8 mouse cellular contexts compared by ENCODE assay signal in the genomic region with DNA sequence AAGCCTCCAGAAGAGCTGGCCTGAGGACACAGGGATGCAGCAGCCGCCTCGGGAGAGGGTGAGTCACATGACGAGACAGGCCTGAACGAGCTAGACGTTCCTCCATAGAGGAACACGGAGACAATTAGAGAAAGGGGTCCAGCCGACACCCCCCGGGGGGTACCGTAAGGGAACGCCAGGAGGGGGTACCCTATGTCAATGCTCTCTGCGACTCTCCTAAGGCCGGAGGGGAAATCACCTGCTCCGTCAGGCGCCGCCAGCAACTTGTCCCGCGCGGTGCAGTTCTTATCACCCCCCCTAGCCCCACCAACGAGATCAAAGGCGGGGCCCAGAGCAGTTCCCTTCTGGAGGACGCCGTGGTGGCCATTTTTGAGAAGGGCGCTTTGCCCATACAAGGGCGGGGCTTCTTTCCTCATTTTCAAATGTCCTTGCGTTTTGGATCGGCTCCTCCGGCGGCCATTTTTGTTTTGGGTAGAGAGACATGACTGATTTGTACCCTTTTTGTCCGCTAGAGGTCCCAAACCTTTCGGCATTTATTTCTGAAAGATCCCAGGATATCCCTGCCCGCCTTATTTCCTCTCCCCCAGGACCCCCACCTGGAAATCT. TPM values are rescaled to one million over a fixed set of nuclear protein-coding genes. Genes with fewer than 3 reads are reported as not detected.
A peak's percentile ranks its signal among the peaks of the same experiment; 100 is the strongest.
DNase-seq lines count a peak whose midpoint lies in the region; ATAC-seq and TF ChIP-seq lines count a peak whose summit lies in the region.

Gene Cuedc2 (minus strand): TSS at position 372 of the 606 bp plus-strand sequence.

- H3K27me3 ChIP-seq in megakaryocyte, embryonic 14.5 days (replicated peaks): peaks cover 13% of the 10 kb centered on the region

- no peaks in the 10 kb centered on the region for H3K9me3 ChIP-seq in megakaryocyte, embryonic 14.5 days

- H3K27ac ChIP-seq in cortical plate, adult 2 months (ENCODE audit: insufficient read depth, low read length): peak within 1 kb of the TSS; percentile 43

- peak; percentile 95 to 96 for DNase-seq in gastrocnemius, adult 8-10 months (ENCODE audit: low spot score in 2 of 2)
- peak; percentile 96 for DNase-seq in hindlimb bud, embryonic 11.5 days (ENCODE audit: extremely low spot score, low read depth, low spot score)
- DNase-seq in left cerebral cortex, adult 8-10 months (ENCODE audit: low spot score in 2 of 2): peak; percentile 95 to 100
- DNase-seq in right cerebral cortex, postnatal 10 days (ENCODE audit: low spot score in 2 of 2): peak; percentile 98 to 99
- DNase-seq in urinary bladder, postnatal 25 days (ENCODE audit: low spot score): peak; percentile 95

- peak within 1 kb of the TSS; percentile 73 for H3K4me3 ChIP-seq in cortical plate, adult 2 months (ENCODE audit: insufficient read depth, low read length)
- peak within 1 kb of the TSS; percentile 95 for H3K4me3 ChIP-seq in megakaryocyte, embryonic 14.5 days (replicated peaks)

- peaks cover 7% of the 10 kb centered on the region for H3K36me3 ChIP-seq in megakaryocyte, embryonic 14.5 days (replicated peaks; ENCODE audit: low read length)

- peaks cover 4% of the 10 kb centered on the region for H3K4me1 ChIP-seq in cortical plate, adult 2 months (ENCODE audit: control insufficient read depth, insufficient read depth, low read length)
- H3K4me1 ChIP-seq in megakaryocyte, embryonic 14.5 days: peaks cover 46% of the 10 kb centered on the region

- no peak; the same call in 1 of the 2 replicates for TF ChIP-seq POLR2A in cortical plate, adult 2 months (IDR thresholded peaks at IDR 0.05; ENCODE audit: extremely low read depth, insufficient read depth, low read length)

- peak; percentile 44; the same call in 1 of the 2 replicates for TF ChIP-seq CTCF in cortical plate, adult 2 months (IDR thresholded peaks at IDR 0.05; ENCODE audit: extremely low read depth, insufficient read depth, low read length)

- peak; percentile 89 for ATAC-seq in activated CD4-positive, CD25-positive, alpha-beta regulatory T cell, adult 4 months

RNA-seq across cellular contexts. Expression of gene Cuedc2, which starts in this region (rescaled TPM):
- polyA plus RNA-seq in activated CD4-positive, CD25-positive, alpha-beta regulatory T cell, adult 4 months (2017; shearing (Covaris generic)): 10 to 100 TPM; 40.7 to 52.4 TPM
- 233 and 235 TPM in 2 replicates for polyA plus RNA-seq in cortical plate, adult 2 months (2012; rRNA removed)
- 10 to 100 TPM; 57.5 to 66.3 (median 64.3) TPM for total RNA-seq in gastrocnemius, adult 8-10 months (2022)
- total RNA-seq in left cerebral cortex, adult 8-10 months (2022): 100 to 1,000 TPM; 187 to 201 (median 192) TPM
- 39.1 and 126 TPM in 2 replicates for polyA plus RNA-seq in megakaryocyte, embryonic 14.5 days (2012; ENCODE audit: insufficient read depth, low replicate concordance)

Comparison
In these comparisons a context has a peak if more than half of its experiments do, and no peak if none do; other contexts are left out.
1. Peak in every context shown above with its lines: DNase-seq, ATAC-seq, H3K4me3 ChIP-seq and H3K27ac ChIP-seq.